Mouse (Mus musculus) forebrain, postnatal 0 days (tissue): Measurements from ENCODE around the gene Ankrd33b. TPM values are rescaled to one million over a fixed set of nuclear protein-coding genes. Genes with fewer than 3 reads are reported as not detected.

Experiments
- ATAC-seq: fragments of 200-750 bp; cut with Nextera tagmentation; 2 replicates; pipeline ENCODE4 v1.8.0; 2017; ENCODE audit warnings: mild to moderate bottlenecking, moderate library complexity
- DNase-seq: peaks from one replicate; pipeline ENCODE4 v3.0.0-alpha.2; 2015
- H3K27ac ChIP-seq: fragments of 300-500 bp; sonication (generic); 2 replicates; pipeline ENCODE4 v1.5.1; 2014; ENCODE audit warnings: low read depth, mild to moderate bottlenecking, antibody characterized with exemption, low read length, moderate library complexity, mixed read lengths
- H3K27me3 ChIP-seq: fragments of 300-500 bp; sonication (generic); 2 replicates; pipeline ENCODE4 v1.6.1; 2014; ENCODE audit warnings: mild to moderate bottlenecking, low read length, mixed read lengths; ENCODE audit not compliant: insufficient read depth
- H3K36me3 ChIP-seq: fragments of 300-500 bp; sonication (generic); 2 replicates; pipeline ENCODE4 v1.6.1; 2014; ENCODE audit warnings: mild to moderate bottlenecking, moderate library complexity; ENCODE audit not compliant: insufficient read depth
- H3K4me1 ChIP-seq: fragments of 300-500 bp; sonication (generic); 2 replicates; pipeline ENCODE4 v1.6.1; 2014; ENCODE audit warnings: antibody characterized with exemption; ENCODE audit not compliant: insufficient read depth
- H3K4me2 ChIP-seq: fragments of 300-500 bp; sonication (generic); 2 replicates; pipeline ENCODE4 v1.6.1; 2014; ENCODE audit warnings: low read depth, mild to moderate bottlenecking, moderate library complexity
- H3K4me3 ChIP-seq: fragments of 300-500 bp; sonication (generic); 2 replicates; pipeline ENCODE4 v1.5.1; 2014; ENCODE audit warnings: low read depth, low read length, mixed read lengths
- H3K9ac ChIP-seq: fragments of 300-500 bp; sonication (generic); 2 replicates; pipeline ENCODE4 v1.6.1; 2014; ENCODE audit warnings: mild to moderate bottlenecking
- H3K9me3 ChIP-seq: fragments of 300-500 bp; sonication (generic); 2 replicates; pipeline ENCODE4 v1.6.1; 2016; ENCODE audit warnings: low read length
- CTCF ChIP-seq: sonication (generic); IDR thresholded peaks from 2 replicates; pipeline ENCODE4 v1.5.1; 2016; ENCODE audit warnings: antibody characterized with exemption, control low read depth, low read depth
- WGBS: fragments of 180-500 bp; shearing (Covaris S2); extraction: QIAGEN DNeasy Blood & Tissue Kit; methylation state at CpG from one replicate; pipeline ENCODE4 v1.1.7; 2014; 5-methylcytosine and 5-hydroxymethylcytosine counted together
- polyA plus RNA-seq: library from polyadenylated mRNA; unstranded; fragments of >200 nt; fragmentation: Nextera tagmentation; extraction: Ambion mirVana; gene quantifications from 2 replicates; pipeline ENCODE4 v1.2.1, GENCODE M21; 2015
- total RNA-seq: library from RNA; depleted of rRNA; stranded (reverse); fragments of >200 nt; gene quantifications from 2 replicates; pipeline ENCODE4 v1.2.3, GENCODE M21; 2014

Gene Ankrd33b
- total and polyA plus RNA-seq, 2 experiments from 2014 or later, result 1.2 to 1.3 TPM

- H3K9me3 ChIP-seq, result no peaks in the 10 kb centered on the region
- ATAC-seq (no peak), DNase-seq (no peak)
- no peak overlapping the region for H3K27ac ChIP-seq
- no peaks in the 10 kb centered on the region for H3K27me3 ChIP-seq
- H3K4me2 ChIP-seq, result no peak overlapping the region
- H3K9ac ChIP-seq, result no peak overlapping the region
- H3K4me1 ChIP-seq, result no peaks in the 10 kb centered on the region
- no peak for TF ChIP-seq CTCF
- no peaks in the 10 kb centered on the region for H3K36me3 ChIP-seq
- WGBS, result 85% methylated on average over 4 of the region's 4 CpGs
- no peak overlapping the region for H3K4me3 ChIP-seq
These were observed 28.5 kb upstream of the Ankrd33b start for GRCm38 (mm10) chr15:31395986-31396385.

- no peaks in the 10 kb centered on the region for H3K27me3 ChIP-seq
- H3K36me3 ChIP-seq, result no peaks in the 10 kb centered on the region
- 80% methylated on average over 6 of the region's 6 CpGs for WGBS
These were observed 25.9 kb upstream of the Ankrd33b start for GRCm38 (mm10) chr15:31393402-31393801.

GRCm38 (mm10) chr15:31392705-31393104 lies 25.2 kb upstream of the Ankrd33b start:
- H3K27me3 ChIP-seq, result no peaks in the 10 kb centered on the region
- H3K4me2 ChIP-seq, result no peak overlapping the region
- no peak for DNase-seq
- TF ChIP-seq CTCF, result no peak
- H3K27ac ChIP-seq, result no peak overlapping the region
- no peak overlapping the region for H3K9ac ChIP-seq
- H3K4me1 ChIP-seq, result no peaks in the 10 kb centered on the region
- ATAC-seq, result no peak
- no peak overlapping the region for H3K4me3 ChIP-seq
- no peaks in the 10 kb centered on the region for H3K9me3 ChIP-seq
- no peaks in the 10 kb centered on the region for H3K36me3 ChIP-seq
- WGBS, result 56% methylated on average over 7 of the region's 7 CpGs

More at GRCm38 (mm10) chr15:31393402-31393801, 25.9 kb upstream of the Ankrd33b start:
- no peak for ATAC-seq
- H3K9me3 ChIP-seq, result no peaks in the 10 kb centered on the region
- H3K4me3 ChIP-seq, result no peak overlapping the region
- no peak overlapping the region for H3K9ac ChIP-seq
- H3K27ac ChIP-seq, result no peak overlapping the region
- H3K4me1 ChIP-seq, result no peaks in the 10 kb centered on the region
- DNase-seq, result no peak
- H3K4me2 ChIP-seq, result no peak overlapping the region
- TF ChIP-seq CTCF, result no peak

GRCm38 (mm10) chr15:31392135-31392534 lies 24.6 kb upstream of the Ankrd33b start:
- Histone ChIP-seq H3K9me3 (peaks cover under 1% of the 10 kb centered on the region; the same call in 1 of the 2 replicates), H3K4me3 (no peak overlapping the region), H3K36me3 (no peaks in the 10 kb centered on the region), H3K27me3 (no peaks in the 10 kb centered on the region), H3K9ac (no peak overlapping the region), H3K4me2 (no peak overlapping the region), H3K27ac (no peak overlapping the region), H3K4me1 (no peaks in the 10 kb centered on the region)
- DNase-seq (no peak), ATAC-seq (no peak)
- WGBS, result 89% methylated on average over 4 of the region's 4 CpGs
- TF ChIP-seq CTCF, result no peak

- Histone ChIP-seq H3K36me3 (no peaks in the 10 kb centered on the region), H3K4me1 (no peaks in the 10 kb centered on the region), H3K4me3 (no peak overlapping the region), H3K9me3 (peaks cover 3% of the 10 kb centered on the region; the same call in 1 of the 2 replicates), H3K27ac (no peak overlapping the region), H3K27me3 (no peaks in the 10 kb centered on the region), H3K4me2 (no peak overlapping the region), H3K9ac (no peak overlapping the region)
- no peak for TF ChIP-seq CTCF
- no peak for DNase-seq
- 78% methylated on average over 11 of the region's 11 CpGs for WGBS
- ATAC-seq, result no peak
These were observed 14.5 kb upstream of the Ankrd33b start for GRCm38 (mm10) chr15:31381936-31382468.

- TF ChIP-seq CTCF, result no peak
- Histone ChIP-seq H3K4me2 (no peak overlapping the region), H3K9ac (no peak overlapping the region), H3K9me3 (no peaks in the 10 kb centered on the region), H3K4me1 (no peaks in the 10 kb centered on the region), H3K27ac (no peak overlapping the region), H3K4me3 (no peak overlapping the region), H3K36me3 (no peaks in the 10 kb centered on the region), H3K27me3 (no peaks in the 10 kb centered on the region)
- 89% methylated on average over 3 of the region's 3 CpGs for WGBS
- no peak for DNase-seq
- ATAC-seq, result no peak
These were observed 11.9 kb upstream of the Ankrd33b start for GRCm38 (mm10) chr15:31379471-31379870.

- ATAC-seq, result no peak
- H3K4me1 ChIP-seq, result no peaks in the 10 kb centered on the region
These were observed 7.7 kb upstream of the Ankrd33b start for GRCm38 (mm10) chr15:31375212-31375611.

More at GRCm38 (mm10) chr15:31375212-31375611, 7.7 kb upstream of the Ankrd33b start:
- Histone ChIP-seq H3K9me3 (no peaks in the 10 kb centered on the region), H3K4me3 (no peak overlapping the region), H3K27ac (no peak overlapping the region), H3K9ac (no peak overlapping the region), H3K36me3 (no peaks in the 10 kb centered on the region), H3K27me3 (no peaks in the 10 kb centered on the region), H3K4me2 (no peak overlapping the region)
- DNase-seq, result no peak
- 57% methylated on average over 4 of the region's 4 CpGs for whole genome bisulfite sequencing
- TF ChIP-seq CTCF, result no peak
